In the genomic region with DNA sequence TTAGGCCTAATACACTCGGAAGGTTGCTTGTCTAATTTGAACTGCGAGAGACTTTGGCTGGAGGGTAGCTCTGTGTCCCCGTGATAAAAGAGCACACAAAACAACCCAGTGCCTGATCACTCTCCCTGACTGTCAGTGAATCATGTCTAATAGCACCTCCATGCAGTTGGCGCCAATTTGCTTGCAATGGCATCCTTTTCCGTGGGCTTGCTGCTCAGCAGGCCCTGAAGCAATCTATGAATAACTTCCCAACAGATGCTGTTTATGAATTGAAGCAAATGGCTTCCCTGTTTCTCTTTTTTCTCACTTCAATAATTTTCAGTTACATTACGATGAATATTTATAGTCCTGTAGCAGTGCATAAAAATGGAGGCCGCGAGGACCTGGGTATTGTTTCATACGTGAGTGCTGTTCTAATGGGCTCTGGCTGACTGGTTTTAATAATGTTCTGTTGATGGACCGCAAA, we compare ENCODE assay signal across 12 mouse cellular contexts.
DNase-seq lines count a peak whose midpoint lies in the region; ATAC-seq and TF ChIP-seq lines count a peak whose summit lies in the region.
"Had no signal": no experiment of that assay in that cellular context is flagged by ENCODE, and none has a peak within 500 bp of the region (broad histone marks: within the 10 kb centered on the region; RNA-seq: fewer than 3 reads in every experiment).

No protein-coding gene starts in this region.

- peak; percentile 7 for DNase-seq in lung, embryonic 14.5 days
- DNase-seq in lung, adult 18-20 months = no peak
- DNase-seq in frontal cortex, postnatal 14 days (ENCODE audit: low spot score in 2 of 2) = peak; percentile 13 to 15
- DNase-seq in left cerebral cortex, postnatal 25 days (ENCODE audit: low spot score in 2 of 2) = peak; percentile 41 to 81
- peak; percentile 21 for DNase-seq in right cerebral cortex, postnatal 14 days
- DNase-seq in gastrocnemius, postnatal 14 days = no peak
- DNase-seq in cerebellum, adult 9-11 months = no peak
- no peak for DNase-seq in kidney, adult 8-10 months
- DNase-seq: heart, postnatal 36 days; kidney, postnatal 10 days; liver, embryonic 13.5 days had no signal

- WGBS in lung, embryonic 14.5 days = 68% methylated on average over 10 of the region's 10 CpGs

- no peaks in the 10 kb centered on the region for H3K27me3 ChIP-seq in lung, embryonic 14.5 days (ENCODE audit: insufficient read depth, low read length)
- H3K27me3 ChIP-seq: embryonic facial prominence, embryonic 12.5 days; liver, embryonic 13.5 days had no signal

- no peak overlapping the region for H3K27ac ChIP-seq in lung, embryonic 14.5 days (ENCODE audit: low read depth)
- H3K27ac ChIP-seq: embryonic facial prominence, embryonic 12.5 days; liver, embryonic 13.5 days had no signal

- H3K9ac ChIP-seq in lung, embryonic 14.5 days = no peak overlapping the region
- H3K9ac ChIP-seq: embryonic facial prominence, embryonic 12.5 days; liver, embryonic 13.5 days had no signal

- intact Hi-C loops in left cerebral cortex, postnatal 25 days (cut with DNase I) = no loop called here
- intact Hi-C loops in gastrocnemius, postnatal 14 days (cut with DNase I; ENCODE audit: low total_unique reads) = no loop called here

- H3K9me3 ChIP-seq in lung, embryonic 14.5 days (ENCODE audit: low read depth, low read length) = no peaks in the 10 kb centered on the region
- H3K9me3 ChIP-seq: embryonic facial prominence, embryonic 12.5 days; liver, embryonic 13.5 days had no signal

- TF ChIP-seq CTCF in lung, embryonic 14.5 days (IDR thresholded peaks at IDR 0.05; ENCODE audit: low read depth) = no peak

- no peak overlapping the region for H3K4me3 ChIP-seq in lung, embryonic 14.5 days (ENCODE audit: low read depth, low read length)
- H3K4me3 ChIP-seq: embryonic facial prominence, embryonic 12.5 days; liver, embryonic 13.5 days had no signal

- no peaks in the 10 kb centered on the region for H3K36me3 ChIP-seq in lung, embryonic 14.5 days (ENCODE audit: insufficient read depth)
- H3K36me3 ChIP-seq: embryonic facial prominence, embryonic 12.5 days; liver, embryonic 13.5 days had no signal

- H3K4me2 ChIP-seq in lung, embryonic 14.5 days = no peak overlapping the region
- H3K4me2 ChIP-seq: embryonic facial prominence, embryonic 12.5 days; liver, embryonic 13.5 days had no signal

- H3K4me1 ChIP-seq in lung, embryonic 14.5 days (ENCODE audit: insufficient read depth) = no peaks in the 10 kb centered on the region
- H3K4me1 ChIP-seq: embryonic facial prominence, embryonic 12.5 days; liver, embryonic 13.5 days had no signal

- ATAC-seq in lung, embryonic 14.5 days (ENCODE audit: insufficient read depth) = no peak

Comparison
In these comparisons a context has a peak if more than half of its experiments do, and no peak if none do; other contexts are left out.
1. DNase-seq: peak in lung, embryonic 14.5 days (single experiment), frontal cortex, postnatal 14 days (2 of 2), left cerebral cortex, postnatal 25 days (2 of 2) and right cerebral cortex, postnatal 14 days (single experiment); none in lung, adult 18-20 months (0 of 2), gastrocnemius, postnatal 14 days (single experiment), cerebellum, adult 9-11 months (single experiment) and kidney, adult 8-10 months (0 of 2).